Mouse (Mus musculus) neural tube, embryonic 10.5 days (tissue): Measurements from ENCODE around the gene BC049715.

Source experiments
- DNase-seq: peaks from one replicate; pipeline ENCODE4 v3.0.0-alpha.2; 2017; ENCODE audit warnings: low spot score; ENCODE audit errors: extremely low spot score

BC049715 gene

GRCm38 (mm10) chr6:136889554-136889953 is 62.1 kb downstream of the BC049715 start:
- no peak for DNase-seq
